Mouse (Mus musculus) kidney, embryonic 16.5 days (tissue): ENCODE data around the gene Skap2. TPM values are rescaled to one million over a fixed set of nuclear protein-coding genes. Genes with fewer than 3 reads are reported as not detected.

ENCODE experiments used
- ATAC-seq: fragments of 200-750 bp; cut with Nextera tagmentation; 2 replicates; pipeline ENCODE4 v1.8.0; 2017; ENCODE audit warnings: moderate TSS enrichment; ENCODE audit not compliant: low FRiP score, low TSS enrichment
- H3K27ac ChIP-seq: fragments of 300-500 bp; sonication (generic); 2 replicates; pipeline ENCODE4 v1.5.1; 2014; ENCODE audit warnings: low read length
- H3K27me3 ChIP-seq: fragments of 300-500 bp; sonication (generic); 2 replicates; pipeline ENCODE4 v1.6.1; 2014; ENCODE audit warnings: low read length, control low read depth, mixed read lengths; ENCODE audit not compliant: insufficient read depth
- H3K36me3 ChIP-seq: fragments of 300-500 bp; sonication (generic); 2 replicates; pipeline ENCODE4 v1.6.1; 2014; ENCODE audit warnings: low read length, control low read depth, mixed read lengths; ENCODE audit not compliant: insufficient read depth
- H3K4me1 ChIP-seq: fragments of 300-500 bp; sonication (generic); 2 replicates; pipeline ENCODE4 v1.6.1; 2014; ENCODE audit warnings: low read length, control low read depth, mixed read lengths; ENCODE audit not compliant: insufficient read depth
- H3K4me2 ChIP-seq: fragments of 300-500 bp; sonication (generic); replicated peaks from 2 replicates; pipeline ENCODE4 v1.6.1; 2014; ENCODE audit warnings: low read depth, low read length
- H3K4me3 ChIP-seq: fragments of 300-500 bp; sonication (generic); 2 replicates; pipeline ENCODE4 v1.5.1; 2014; ENCODE audit warnings: mild to moderate bottlenecking, low read length
- H3K9ac ChIP-seq: fragments of 300-500 bp; sonication (generic); replicated peaks from 2 replicates; pipeline ENCODE4 v1.6.1; 2014; ENCODE audit warnings: low read length
- H3K9me3 ChIP-seq: fragments of 300-500 bp; sonication (generic); 2 replicates; pipeline ENCODE4 v1.6.1; 2016; ENCODE audit warnings: low read length, control low read depth
- WGBS: fragments of 180-500 bp; shearing (Covaris S2); extraction: QIAGEN DNeasy Blood & Tissue Kit; methylation state at CpG from one replicate; pipeline ENCODE4 v1.1.7; 2014; 5-methylcytosine and 5-hydroxymethylcytosine counted together
- polyA plus RNA-seq: library from polyadenylated mRNA; unstranded; fragments of >200 nt; fragmentation: Nextera tagmentation; extraction: Ambion mirVana; gene quantifications from 2 replicates; pipeline ENCODE4 v1.2.1, GENCODE M21; 2015

The Skap2 gene
- polyA plus RNA-seq, 1 experiment from 2014 or later = 36.8 TPM

- Histone ChIP-seq H3K4me2 (no peak overlapping the region), H3K9ac (no peak overlapping the region), H3K27ac (no peak overlapping the region), H3K4me3 (no peak overlapping the region), H3K27me3 (no peaks in the 10 kb centered on the region), H3K36me3 (no peaks in the 10 kb centered on the region), H3K4me1 (peaks cover 5% of the 10 kb centered on the region; the same call in 1 of the 2 replicates), H3K9me3 (no peaks in the 10 kb centered on the region)
- no peak for ATAC-seq
- WGBS = 46% methylated on average over 4 of the region's 4 CpGs
Measured at GRCm38 (mm10) chr6:51958992-51959391, 53.4 kb downstream of the Skap2 start.

- Histone ChIP-seq H3K9me3 (no peaks in the 10 kb centered on the region), H3K4me3 (no peak overlapping the region), H3K4me2 (no peak overlapping the region), H3K27ac (no peak overlapping the region), H3K36me3 (no peaks in the 10 kb centered on the region), H3K4me1 (peaks cover 5% of the 10 kb centered on the region; the same call in 1 of the 2 replicates), H3K27me3 (no peaks in the 10 kb centered on the region), H3K9ac (no peak overlapping the region)
- ATAC-seq = no peak
- 65% methylated on average over 4 of the region's 4 CpGs for WGBS
Measured at GRCm38 (mm10) chr6:51956048-51956792, 56.1 kb downstream of the Skap2 start.

GRCm38 (mm10) chr6:51947661-51948060, 64.7 kb downstream of the Skap2 start:
- H3K9me3 ChIP-seq = no peaks in the 10 kb centered on the region
- no peak overlapping the region for H3K9ac ChIP-seq
- no peaks in the 10 kb centered on the region for H3K36me3 ChIP-seq
- no peaks in the 10 kb centered on the region for H3K27me3 ChIP-seq
- H3K4me3 ChIP-seq = no peak overlapping the region
- H3K4me2 ChIP-seq = no peak overlapping the region
- no peak overlapping the region for H3K27ac ChIP-seq
- H3K4me1 ChIP-seq = no peaks in the 10 kb centered on the region
- no peak for ATAC-seq

- Histone ChIP-seq H3K4me3 (no peak overlapping the region), H3K4me2 (no peak overlapping the region), H3K9me3 (no peaks in the 10 kb centered on the region), H3K9ac (no peak overlapping the region), H3K27me3 (no peaks in the 10 kb centered on the region), H3K36me3 (no peaks in the 10 kb centered on the region), H3K27ac (no peak overlapping the region), H3K4me1 (no peaks in the 10 kb centered on the region)
- 67% methylated on average over 2 of the region's 2 CpGs for WGBS
- ATAC-seq = no peak
Measured at GRCm38 (mm10) chr6:51944916-51945315, 67.4 kb downstream of the Skap2 start.

GRCm38 (mm10) chr6:51933998-51934397, 78.4 kb downstream of the Skap2 start:
- WGBS = 57% methylated on average over 4 of the region's 4 CpGs
- H3K4me3 ChIP-seq = no peak overlapping the region
- H3K27me3 ChIP-seq = no peaks in the 10 kb centered on the region
- no peak overlapping the region for H3K4me2 ChIP-seq
- H3K9me3 ChIP-seq = no peaks in the 10 kb centered on the region
- H3K4me1 ChIP-seq = no peaks in the 10 kb centered on the region
- no peak overlapping the region for H3K27ac ChIP-seq
- ATAC-seq = no peak
- no peak overlapping the region for H3K9ac ChIP-seq
- H3K36me3 ChIP-seq = no peaks in the 10 kb centered on the region

- Histone ChIP-seq H3K36me3 (no peaks in the 10 kb centered on the region), H3K4me3 (no peak overlapping the region), H3K9ac (no peak overlapping the region), H3K27me3 (no peaks in the 10 kb centered on the region), H3K4me1 (no peaks in the 10 kb centered on the region), H3K4me2 (no peak overlapping the region), H3K27ac (no peak overlapping the region), H3K9me3 (no peaks in the 10 kb centered on the region)
- no peak for ATAC-seq
- 56% methylated on average over 3 of the region's 3 CpGs for WGBS
Measured at GRCm38 (mm10) chr6:51933034-51933611, 79.2 kb downstream of the Skap2 start.

- H3K27me3 ChIP-seq = no peaks in the 10 kb centered on the region
- ATAC-seq = no peak
- WGBS = 77% methylated on average over 3 of the region's 3 CpGs
- H3K4me2 ChIP-seq = no peak overlapping the region
- no peak overlapping the region for H3K27ac ChIP-seq
- H3K9me3 ChIP-seq = no peaks in the 10 kb centered on the region
- H3K4me3 ChIP-seq = no peak overlapping the region
- H3K36me3 ChIP-seq = no peaks in the 10 kb centered on the region
- no peaks in the 10 kb centered on the region for H3K4me1 ChIP-seq
- H3K9ac ChIP-seq = no peak overlapping the region
Measured at GRCm38 (mm10) chr6:51927101-51927500, 85.2 kb downstream of the Skap2 start.

- Histone ChIP-seq H3K27me3 (no peaks in the 10 kb centered on the region), H3K9me3 (no peaks in the 10 kb centered on the region), H3K9ac (no peak overlapping the region), H3K36me3 (no peaks in the 10 kb centered on the region), H3K4me2 (no peak overlapping the region), H3K4me1 (no peaks in the 10 kb centered on the region), H3K27ac (no peak overlapping the region), H3K4me3 (no peak overlapping the region)
- no peak for ATAC-seq
- WGBS = 70% methylated on average over 4 of the region's 4 CpGs
Measured at GRCm38 (mm10) chr6:51921831-51922230, 90.5 kb downstream of the Skap2 start.

- H3K27me3 ChIP-seq = no peaks in the 10 kb centered on the region
- no peak overlapping the region for H3K9ac ChIP-seq
- H3K4me3 ChIP-seq = no peak overlapping the region
- H3K4me2 ChIP-seq = no peak overlapping the region
- H3K27ac ChIP-seq = no peak overlapping the region
- H3K9me3 ChIP-seq = no peaks in the 10 kb centered on the region
- peaks cover 19% of the 10 kb centered on the region for H3K4me1 ChIP-seq
- H3K36me3 ChIP-seq = no peaks in the 10 kb centered on the region
- no peak for ATAC-seq
Measured at GRCm38 (mm10) chr6:51908495-51908894, 103.9 kb downstream of the Skap2 start.

GRCm38 (mm10) chr6:51905659-51906058, 106.7 kb downstream of the Skap2 start:
- Histone ChIP-seq H3K9me3 (no peaks in the 10 kb centered on the region), H3K27me3 (no peaks in the 10 kb centered on the region), H3K9ac (no peak overlapping the region), H3K27ac (peak overlapping the region; percentile 79), H3K4me3 (no peak overlapping the region), H3K4me2 (no peak overlapping the region), H3K4me1 (peaks cover 19% of the 10 kb centered on the region), H3K36me3 (no peaks in the 10 kb centered on the region)
- peak; percentile 71 for ATAC-seq
- 12% methylated on average over 4 of the region's 4 CpGs for WGBS
